Mouse (Mus musculus) olfactory bulb, adult 2 months (tissue): ENCODE results near the gene 9430038I01Rik.

ENCODE experiments used
- CTCF ChIP-seq: fragments of 200-500 bp; IDR thresholded peaks from 2 replicates; pipeline ENCODE4 v1.5.1; 2012; ENCODE audit warnings: low read depth, mild to moderate bottlenecking, low read length, moderate library complexity; ENCODE audit not compliant: insufficient read depth
- POLR2A ChIP-seq: fragments of 200-500 bp; IDR thresholded peaks from 2 replicates; pipeline ENCODE4 v1.6.1; 2012; ENCODE audit warnings: mild to moderate bottlenecking, low read depth, low read length, moderate library complexity; ENCODE audit not compliant: insufficient read depth

GRCm38 (mm10) chr7:137387863-137388262, 22.7 kb downstream of the 9430038I01Rik start:
- TF ChIP-seq CTCF (no peak), POLR2A (no peak)
